Mouse (Mus musculus) kidney, postnatal 25 days (tissue): Measurements from ENCODE around the gene Tex44.

Experiments used
- DNase-seq, 2 experiments: peaks; one replicate each; pipeline ENCODE4 v3.0.0; 2021; ENCODE audit warnings: mixed read lengths in 2 of 2

Tex44 gene

DNA sequence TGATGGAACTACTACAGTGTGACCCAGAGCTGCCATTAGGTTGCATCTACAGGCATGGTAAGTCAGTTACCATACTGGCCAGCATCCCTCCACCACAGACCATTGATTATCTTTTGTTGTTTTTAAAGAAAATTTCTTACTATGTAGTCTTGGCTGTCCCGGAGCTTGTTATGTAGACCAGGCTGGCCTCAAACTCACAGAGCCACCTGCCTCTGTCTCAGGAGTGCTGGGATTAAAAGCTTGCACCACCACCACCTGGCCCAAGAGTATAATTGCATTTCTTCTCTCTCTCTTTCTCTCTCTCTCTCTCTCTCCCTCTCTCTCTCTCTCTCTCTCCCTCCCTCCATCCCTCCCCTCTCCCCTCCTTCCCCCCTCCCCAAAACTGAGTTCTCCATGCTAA is 1.8 kb upstream of the Tex44 start:
- DNase-seq, result no peak

DNA sequence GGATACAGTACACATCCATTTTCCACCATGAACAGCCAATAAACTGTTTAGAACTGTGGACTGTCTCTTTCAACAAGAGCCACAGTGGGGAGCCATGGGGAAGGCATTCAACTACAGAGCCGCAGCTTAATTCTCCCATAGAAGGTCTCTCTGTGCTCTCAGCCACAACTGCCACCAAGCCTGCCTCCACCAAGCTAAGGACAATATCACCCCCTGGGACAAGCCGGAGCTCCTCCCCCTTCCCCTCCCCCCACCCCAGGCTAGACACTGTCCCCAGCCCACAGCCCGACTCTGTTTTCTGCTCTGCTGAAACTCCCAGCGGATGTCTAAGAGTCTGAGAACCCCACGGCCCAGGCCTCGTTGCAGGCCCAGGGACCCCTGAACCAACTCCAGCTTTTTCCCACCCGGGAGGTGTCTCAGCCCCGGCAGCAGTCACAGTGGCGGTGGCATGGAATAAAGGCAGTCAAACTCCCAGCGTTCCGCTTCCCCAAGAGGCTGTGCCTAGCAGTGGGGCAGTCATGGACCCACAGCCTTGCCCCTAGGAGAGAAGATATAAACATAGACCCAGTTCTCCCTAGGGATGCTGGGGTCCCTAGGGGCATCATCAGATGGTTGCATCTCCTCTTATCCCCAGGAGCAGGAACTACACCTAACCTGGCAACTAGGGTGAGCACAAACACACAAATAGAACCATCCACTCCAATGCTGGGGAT is 1.1 kb upstream of the Tex44 start:
- no peak for DNase-seq

DNA sequence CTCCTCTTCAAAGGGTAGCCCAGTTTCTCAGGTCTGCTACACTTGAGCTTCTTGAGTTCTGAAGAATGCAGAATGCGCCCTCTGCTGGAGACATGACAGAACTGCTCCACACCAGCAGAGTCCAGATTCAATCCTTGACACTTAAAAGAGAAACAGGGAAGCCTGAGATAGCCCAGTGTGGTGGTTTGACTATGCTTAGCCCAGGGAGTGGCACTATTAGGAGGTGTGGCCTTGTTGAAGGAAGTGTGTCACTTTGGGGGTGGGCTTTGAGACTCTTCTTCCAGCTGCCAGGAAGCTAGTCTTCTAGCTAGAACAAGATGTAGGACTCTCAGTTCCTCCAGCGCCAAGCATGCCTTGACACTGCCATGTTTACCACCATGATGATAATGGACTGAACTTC is 3.9 kb downstream of the Tex44 start:
- DNase-seq, result peak; percentile 77 to 84

DNA sequence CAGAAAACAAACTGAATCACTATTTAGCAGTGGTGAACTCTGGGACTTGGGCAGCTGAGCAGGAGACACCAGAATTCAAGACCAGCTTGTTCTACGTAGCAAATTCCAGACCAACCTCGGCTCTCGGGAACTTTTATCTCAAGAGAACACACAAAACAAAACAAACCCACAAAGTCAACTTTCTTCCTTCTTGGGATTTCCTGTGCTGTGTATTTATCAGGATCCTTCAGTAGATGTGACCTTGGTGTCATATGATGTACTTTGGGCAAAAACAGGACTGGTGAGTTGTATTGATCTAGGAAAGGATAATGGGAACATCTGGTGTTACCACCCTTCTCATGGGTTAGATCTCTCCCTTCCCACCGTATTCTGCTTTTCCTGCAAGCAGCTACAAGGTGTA is 6.6 kb downstream of the Tex44 start:
- no peak for DNase-seq

DNA sequence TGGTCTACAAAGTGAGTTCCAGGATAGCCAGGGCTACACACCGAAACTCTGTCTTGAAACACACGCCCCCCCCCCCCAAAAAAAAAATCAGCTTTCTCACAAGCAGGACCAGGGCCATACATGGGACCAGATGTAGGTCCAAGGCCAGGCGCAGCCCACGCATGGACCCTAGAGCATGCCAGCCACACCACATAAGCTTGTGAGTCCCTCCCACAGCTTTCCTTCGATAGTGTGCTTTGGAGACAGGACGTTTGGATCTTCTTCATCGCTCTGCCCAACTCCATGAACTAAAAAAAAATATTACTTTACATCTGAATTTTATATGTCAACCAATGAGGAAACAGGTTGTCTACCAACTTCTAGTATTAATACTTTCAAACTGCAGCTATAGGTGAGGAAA is 7.2 kb downstream of the Tex44 start:
- DNase-seq, result no peak

DNA sequence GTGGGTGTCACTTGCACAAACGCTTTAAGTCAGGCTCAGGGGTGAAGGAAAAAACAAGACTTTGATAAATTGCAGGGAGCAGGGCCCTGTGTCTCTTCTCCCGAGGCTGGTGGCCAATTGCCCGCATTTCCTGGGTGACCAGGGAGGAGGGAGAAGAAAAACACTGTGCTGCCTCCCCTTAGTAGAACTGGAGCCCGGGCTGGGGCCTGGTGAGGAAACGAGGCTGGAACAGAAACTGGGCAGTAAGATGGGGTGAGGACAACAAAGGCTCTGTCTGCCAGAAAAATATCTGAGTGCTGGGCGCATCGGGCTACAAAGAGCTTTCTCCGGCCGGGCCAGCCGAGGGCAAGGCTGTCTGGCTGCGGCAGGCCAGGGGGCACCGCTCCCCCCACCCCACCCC is 7.9 kb downstream of the Tex44 start:
- peak; percentile 58 to 83 for DNase-seq

DNA sequence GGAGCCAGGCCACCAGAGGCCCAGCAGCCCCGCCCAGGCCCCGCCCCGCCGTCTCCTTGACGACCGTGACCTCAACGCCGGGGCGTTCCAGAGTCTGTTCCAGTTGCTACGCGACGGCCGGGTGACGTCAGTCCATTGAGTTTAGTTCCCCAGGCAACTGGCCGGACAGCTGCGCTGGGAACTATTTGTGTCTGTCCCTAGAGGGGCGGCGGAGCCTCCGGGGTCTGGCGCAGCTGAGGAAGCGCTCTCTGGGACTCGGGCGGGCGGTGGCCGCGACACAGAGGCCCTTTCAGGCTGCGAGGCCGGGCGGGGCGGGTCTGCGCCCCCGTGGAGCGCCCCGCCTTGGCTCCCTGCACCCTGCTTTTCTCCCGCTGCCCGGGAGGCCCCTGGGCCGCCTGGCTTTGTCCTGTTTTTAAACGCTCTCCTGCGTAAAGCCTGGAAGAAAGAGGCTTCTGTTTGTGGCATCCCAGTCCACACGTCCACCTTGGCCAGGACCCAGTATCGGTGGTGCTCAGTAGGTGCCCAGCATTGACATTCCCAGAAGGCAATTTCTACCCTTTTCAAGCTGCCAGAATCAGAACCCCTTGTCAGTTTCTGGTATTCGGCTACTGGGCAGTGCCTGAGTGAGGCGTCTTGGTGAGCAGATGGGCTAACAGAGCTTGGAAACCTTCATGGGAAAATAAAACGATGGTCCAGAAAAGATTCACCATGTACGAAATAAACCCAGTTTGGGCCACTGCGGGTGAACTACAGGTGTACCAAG is 8.5 kb downstream of the Tex44 start:
- DNase-seq, result peak; percentile 99 to 100

DNA sequence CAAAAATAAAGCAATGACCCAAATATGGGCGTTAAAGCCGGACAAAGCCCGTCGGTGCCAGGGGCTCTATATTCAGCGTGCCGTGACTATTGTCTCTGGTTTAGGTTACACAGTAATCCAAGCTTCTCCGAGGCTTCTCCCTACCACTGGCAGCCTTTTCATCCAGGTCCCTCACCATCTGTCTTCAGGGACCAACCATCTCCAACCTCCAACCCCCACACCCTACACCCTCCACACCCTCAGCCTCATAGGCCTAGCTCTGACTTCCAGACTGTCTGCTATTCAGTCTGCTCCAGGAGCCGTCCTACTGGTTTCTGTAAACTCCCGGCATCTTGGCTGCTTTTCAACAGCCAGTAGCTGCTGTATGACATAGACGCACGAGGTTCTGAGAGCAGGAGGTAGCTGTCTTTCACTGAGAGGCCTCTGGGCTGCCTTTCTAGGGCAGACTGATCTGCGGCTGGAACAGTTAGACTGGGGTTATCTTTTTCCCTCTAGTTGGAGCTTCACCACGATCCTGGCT is 9.2 kb downstream of the Tex44 start:
- peak; percentile 60 to 80 for DNase-seq

DNA sequence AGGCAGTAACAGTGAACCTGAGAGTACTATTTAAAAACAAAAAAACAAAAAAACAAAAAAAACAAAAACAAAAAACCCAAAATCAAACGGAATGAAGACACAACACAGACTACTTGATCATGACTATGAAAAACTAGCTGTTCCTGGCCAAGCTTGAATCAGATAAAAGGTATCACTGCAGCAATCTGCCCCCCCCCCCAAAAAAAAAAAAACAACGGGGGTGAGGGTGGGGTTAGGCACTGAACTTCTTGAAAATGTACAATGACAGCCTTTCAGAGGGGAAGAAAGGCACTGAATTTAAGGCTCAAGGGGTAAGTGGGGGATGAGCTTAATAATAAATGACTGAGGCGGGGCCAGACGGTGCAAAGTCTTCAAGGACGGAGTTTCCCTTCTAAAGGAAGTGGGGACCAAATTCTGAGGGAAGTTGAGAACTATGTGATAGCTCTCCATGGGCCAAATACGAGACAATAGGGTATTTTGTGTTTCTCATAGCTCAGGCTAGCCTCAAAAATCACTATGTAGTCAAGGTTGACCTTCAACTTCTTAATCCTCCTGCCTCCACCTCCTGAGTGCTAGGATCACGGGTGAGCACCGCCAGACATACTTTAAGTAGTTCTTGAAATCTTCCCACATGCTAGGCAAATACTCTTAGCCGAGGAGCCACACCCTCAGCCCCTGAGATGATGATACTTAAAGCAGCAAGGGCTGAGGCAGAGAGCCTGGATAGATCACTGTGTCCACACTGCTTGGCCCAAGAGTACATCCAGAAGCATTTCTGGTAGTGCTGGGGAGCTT is 11.3 kb downstream of the Tex44 start:
- peak in 1 of 2 experiments; percentile 25 for DNase-seq

DNA sequence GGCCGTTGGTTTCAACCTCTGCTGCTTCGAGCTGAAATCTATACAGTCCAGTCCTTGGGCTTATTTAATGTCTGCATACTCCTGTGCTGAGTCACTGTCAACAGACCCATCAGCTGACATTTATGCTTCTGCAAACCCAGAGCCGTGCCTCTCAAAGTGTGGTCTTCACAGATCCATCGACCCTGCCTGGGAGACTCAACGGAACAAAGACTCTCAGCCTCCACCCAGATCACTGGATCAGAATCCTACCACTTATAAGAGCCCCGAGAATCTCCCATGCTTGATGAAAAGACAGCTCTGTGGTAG is 11.8 kb downstream of the Tex44 start:
- DNase-seq, result no peak

DNA sequence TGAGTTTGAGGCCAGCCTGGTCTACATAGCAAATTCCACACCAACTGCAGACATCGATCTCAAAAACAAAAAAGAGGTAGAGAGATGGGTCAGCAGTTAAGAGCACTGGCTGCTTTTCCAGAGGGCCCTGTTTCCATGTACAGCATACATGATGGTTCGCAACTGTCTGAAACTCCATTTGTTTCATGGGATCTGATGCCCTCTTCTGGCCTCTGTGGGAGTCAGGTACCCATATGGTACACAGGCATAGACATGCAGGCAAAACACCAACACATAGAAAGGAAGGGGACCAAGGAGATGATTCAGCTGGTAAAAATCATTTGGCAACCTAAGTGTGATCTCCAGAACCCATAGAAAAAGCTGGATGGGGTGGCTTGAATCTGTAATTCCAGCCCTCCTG is 12.4 kb downstream of the Tex44 start:
- no peak for DNase-seq

DNA sequence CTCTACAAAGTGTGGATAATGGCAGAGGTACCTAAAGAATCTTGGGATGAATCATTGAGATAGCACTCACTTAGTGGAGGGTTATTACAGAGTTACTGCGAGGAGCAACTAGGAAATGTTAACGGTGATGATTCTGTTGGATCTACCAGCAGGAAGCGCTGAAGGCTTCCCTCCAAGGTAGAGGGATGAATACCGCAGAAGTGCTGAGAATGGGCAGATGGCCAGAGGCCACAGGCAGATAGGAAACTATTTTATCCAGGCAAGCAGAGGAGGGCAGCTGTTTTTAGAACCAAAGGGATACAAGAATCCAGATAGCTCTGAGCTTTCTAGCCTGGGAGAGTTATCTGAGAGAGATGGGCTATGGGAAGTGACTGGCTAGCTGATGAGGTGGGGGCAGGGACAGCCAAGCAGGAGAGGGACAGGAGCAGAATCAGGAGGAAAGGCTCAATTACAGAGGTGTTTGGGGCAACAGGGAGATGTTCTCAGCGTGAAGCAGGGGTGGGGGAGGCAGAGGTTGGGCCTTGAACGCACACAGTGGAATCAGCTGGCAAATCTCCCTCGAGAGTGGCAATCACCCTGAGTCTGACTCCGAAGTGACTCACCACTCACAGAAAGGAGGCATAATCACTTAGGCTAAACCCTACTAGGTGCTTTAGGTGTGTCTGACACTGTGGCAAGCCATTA is 13.5 kb downstream of the Tex44 start:
- DNase-seq, result no peak

DNA sequence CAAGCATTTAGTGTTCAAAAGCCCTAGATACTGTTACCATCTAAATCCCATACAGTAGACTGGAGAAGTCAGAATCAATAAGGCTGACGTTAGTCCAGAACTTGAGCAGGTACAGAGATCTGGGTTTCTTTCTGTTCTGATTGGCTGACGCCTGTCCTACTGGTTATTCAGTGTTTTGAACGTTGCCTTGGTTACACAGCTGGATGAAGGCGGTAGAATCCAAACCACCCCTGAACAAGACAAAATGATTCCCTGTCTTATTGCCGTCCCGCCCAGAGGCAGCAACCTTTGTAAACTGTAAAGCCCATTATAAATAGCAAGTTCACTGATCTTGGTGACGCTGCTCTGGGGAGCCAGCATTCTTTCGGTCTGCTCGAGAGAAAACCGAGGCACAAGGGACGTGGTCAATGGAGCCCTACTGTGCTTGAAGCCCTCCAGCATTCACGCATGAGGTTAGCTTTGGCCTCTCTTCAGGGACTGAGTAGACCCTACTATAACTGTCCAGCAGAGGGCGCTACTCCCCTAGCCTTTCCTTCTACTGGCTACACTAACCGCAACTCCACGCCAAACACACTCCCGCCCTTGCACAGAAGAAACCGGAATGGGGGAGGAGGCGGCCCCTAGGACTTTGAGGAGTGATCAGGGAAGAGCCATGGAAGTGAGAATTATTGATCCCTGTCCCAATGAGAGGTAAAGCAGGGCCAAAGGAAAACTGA is 14.2 kb downstream of the Tex44 start:
- DNase-seq, result peak; percentile 95 to 98

DNA sequence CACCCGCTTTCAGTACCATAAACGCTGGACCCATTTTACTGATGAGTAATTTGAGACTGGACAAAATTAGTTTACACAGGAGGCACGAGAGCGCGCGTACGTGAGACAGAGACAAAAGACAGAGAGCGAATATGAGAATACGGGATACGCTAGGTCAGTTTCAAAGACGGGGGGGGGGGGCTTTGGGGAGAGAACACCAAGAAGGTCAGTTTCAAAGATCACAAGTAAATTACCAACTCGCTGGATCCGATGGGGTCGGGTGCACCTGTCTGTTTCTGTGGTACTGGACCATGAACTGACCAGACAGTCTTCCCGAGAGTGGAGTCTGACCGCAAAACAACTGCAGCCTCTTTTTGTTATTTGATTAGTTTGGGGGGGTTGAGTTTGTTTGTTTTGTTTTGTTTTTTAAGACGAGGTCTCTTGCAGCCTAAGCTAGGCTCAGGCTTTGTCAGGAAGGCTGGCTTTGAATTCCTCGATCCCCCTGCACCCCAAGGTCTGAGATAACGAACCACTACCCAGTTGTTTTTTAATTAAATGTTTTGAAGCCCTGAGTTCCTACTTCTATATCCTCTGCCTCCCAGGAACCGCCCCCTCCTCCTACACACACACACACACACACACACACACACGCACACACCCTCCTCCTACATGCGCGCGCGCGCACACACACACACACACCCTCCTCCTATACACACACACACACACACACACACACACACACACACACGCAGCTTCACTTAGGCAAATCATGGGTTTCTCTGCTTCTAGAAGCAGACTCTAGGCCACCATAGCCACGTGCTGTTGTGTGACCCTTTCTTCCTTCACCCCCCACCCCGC is 15.0 kb downstream of the Tex44 start:
- peak; percentile 60 to 78 for DNase-seq

DNA sequence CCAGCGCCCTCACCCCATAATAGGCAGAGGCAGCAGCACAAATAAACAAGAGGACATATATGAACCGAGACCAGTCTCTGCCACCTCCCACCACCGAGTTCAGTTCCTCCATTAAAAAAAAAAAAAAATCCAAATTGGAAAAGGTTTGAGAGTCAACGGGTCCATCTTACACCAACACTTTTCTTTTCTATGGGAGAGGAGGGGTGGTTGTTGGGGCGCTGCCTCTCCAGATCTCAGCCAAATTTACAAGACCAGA is 15.5 kb downstream of the Tex44 start:
- DNase-seq, result no peak

DNA sequence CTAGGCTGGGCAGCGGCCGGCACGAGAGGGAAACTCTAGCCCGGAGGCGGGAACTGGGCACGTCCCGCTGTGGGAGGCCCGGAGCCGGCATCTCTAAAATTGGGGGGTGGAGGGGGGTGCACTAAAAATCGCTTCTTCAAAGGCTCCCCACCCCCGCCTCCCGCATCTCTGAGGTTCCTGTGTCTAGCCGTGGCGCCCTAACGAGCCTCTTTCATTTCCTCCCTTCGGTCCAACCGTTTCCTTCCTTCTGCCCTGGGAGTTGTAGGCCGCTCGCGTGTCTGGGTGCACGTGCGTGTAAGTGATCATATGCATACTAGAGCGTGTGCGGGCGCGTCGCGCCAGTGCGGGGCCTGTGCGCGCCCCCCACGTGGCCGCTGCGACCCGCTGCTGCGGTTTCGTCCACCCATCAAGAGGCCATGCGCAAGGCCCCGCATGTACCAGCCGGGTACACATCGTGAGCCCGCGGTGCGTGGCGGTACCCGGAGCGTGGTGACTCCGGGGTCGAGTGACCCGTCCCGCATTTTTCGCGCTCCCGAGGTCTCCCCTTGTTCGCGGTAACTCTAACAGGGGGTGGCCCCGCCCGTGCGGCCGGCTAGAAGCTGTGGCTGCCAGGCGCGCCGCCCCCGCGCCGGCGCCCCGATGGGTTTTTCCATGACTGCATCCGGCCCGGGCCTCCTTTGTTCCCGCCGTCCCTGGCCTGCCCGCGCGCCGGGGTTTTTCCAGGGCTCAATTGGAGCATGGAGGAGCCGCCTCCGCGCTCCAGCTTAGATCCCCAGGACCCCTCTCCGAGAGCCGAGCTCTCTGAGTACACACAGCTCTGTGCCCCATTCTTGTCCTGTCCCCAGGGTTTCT is 16.1 kb downstream of the Tex44 start:
- DNase-seq, result peak; percentile 90 to 95

DNA sequence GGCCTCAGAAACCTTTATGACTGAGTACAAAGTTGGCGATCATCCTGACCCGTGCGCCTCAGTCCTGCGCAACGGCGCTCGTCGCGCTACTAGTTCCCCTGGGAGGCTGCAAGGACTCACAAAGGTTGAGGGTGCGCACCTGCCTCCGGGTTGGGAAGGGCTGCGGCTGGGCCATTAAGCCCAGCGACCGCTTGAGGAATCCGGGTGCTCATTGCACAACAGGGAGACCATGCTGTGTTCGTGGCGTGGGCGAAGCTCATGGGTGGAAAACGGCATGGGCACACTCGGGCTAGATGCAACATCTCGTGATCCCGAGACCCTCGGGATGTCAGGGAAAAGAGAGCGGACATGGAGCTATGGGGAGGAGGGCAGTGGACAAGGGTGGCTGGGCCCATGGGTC is 16.7 kb downstream of the Tex44 start:
- no peak for DNase-seq

DNA sequence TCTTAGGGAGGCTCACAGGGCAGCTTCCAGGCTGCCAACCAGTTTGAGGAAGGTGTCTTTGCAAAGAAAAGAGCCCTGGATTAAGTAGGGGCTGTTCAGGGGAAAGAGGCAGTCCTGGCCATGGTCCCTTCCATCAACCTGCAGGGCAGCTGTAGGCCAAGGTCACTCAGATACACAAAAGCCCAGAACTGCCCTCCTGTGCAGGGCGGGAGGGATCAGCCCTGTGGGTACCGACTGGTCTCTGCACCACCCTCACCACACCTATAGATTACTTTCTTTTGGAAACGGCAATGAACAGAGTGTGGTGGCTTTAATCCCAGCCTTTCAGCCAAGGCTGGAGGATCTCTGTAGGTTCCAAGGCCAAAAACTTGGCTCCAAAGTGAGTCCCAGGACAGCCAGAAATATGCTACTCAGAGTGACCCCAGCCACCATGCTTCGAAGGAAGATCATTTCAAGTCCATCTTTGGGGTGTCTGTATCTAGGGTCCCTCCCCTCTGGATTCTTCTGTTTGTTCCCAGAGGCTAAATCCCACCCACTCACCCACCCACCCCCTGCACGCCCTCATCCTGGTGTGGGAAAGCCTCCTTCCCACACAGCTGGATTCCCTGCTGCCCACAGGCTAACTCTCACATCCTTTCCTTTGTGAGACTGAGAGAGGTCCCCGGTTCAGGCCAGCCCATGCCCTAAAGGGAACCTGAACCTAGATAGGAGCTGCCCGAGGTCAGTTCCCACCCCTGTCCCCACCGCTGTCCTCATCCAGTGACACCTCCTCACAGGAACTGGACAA is 17.4 kb downstream of the Tex44 start:
- DNase-seq, result peak in 1 of 2 experiments; percentile 52

DNA sequence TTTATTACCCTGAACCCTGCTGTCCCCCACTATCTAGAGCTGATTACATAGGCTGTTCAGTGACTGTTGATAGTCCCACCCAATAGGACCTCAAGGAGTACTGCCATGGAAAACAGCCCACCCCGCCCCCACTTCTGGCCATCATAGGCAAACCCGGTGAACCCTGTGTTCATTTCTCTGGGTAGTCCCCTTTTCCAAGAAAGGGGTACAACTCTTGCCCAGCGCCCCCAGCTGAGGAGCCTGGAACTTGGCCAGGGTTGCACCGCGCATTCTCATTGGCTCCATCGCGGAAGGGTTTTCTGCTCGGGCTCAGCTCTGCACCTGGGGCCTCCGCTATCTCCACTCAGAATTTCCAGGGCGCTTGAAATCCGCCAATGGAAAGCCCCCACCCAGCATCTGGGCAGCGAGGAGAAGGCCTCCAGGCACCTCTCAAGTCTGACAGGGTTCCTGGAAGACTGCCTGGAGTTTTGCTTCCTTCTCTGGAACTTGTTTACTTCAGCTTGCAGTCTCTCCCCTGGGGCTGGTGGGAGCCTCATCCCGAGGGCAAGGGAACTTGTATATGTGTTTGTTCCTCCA is 21.6 kb downstream of the Tex44 start:
- DNase-seq, result peak; percentile 61 to 70
